Mouse (Mus musculus): Measurements from ENCODE around the gene Mlh3. TPM values are rescaled to one million over a fixed set of nuclear protein-coding genes. Genes with fewer than 3 reads are reported as not detected.

Gene Mlh3
- total and polyA plus RNA-seq, 3 experiments, result 7.8 to 9.8 (median 8.3) TPM

GRCm38 (mm10) chr12:85219236-85219904, 51.0 kb downstream of the Mlh3 start, which contains the start of gene Eif2b2 (continued):
- TF ChIP-seq IRF4 (IDR thresholded peaks at IDR 0.05; ENCODE audit: low read depth, low read length), result peak; percentile 65; the same call in 1 of the 2 replicates
- TF ChIP-seq TBP (conservative IDR thresholded peaks at IDR 0.05; ENCODE audit: low read depth, low read length), result peak; percentile 64; the same call in 1 of the 2 replicates
- no peak; the same call in 1 of the 2 replicates for TF ChIP-seq MEF2A (IDR thresholded peaks at IDR 0.05; ENCODE audit: borderline replicate concordance, low read depth, low read length)
- no peak for TF ChIP-seq UBTF (IDR thresholded peaks at IDR 0.05; ENCODE audit: low read depth, low read length)

- in situ Hi-C loops (cut with MboI; ENCODE audit: low pct_ligation_motif_present, low pct_unique_long_range_greater_than_20kb, low sequenced_read_pairs), result no loop called here
- TF ChIP-seq KAT2A (IDR thresholded peaks at IDR 0.05; ENCODE audit: insufficient replicate concordance, low read length) (no peak), EP300 (IDR thresholded peaks at IDR 0.05; ENCODE audit: low read length) (no peak), IRF4 (IDR thresholded peaks at IDR 0.05; ENCODE audit: low read depth, low read length) (no peak), CTCF (conservative IDR thresholded peaks at IDR 0.05 in 1 of 2, IDR thresholded peaks at IDR 0.05 in 1 of 2; ENCODE audit: low read depth in 2 of 2, low read length in 2 of 2) (no peak), ZC3H11A (IDR thresholded peaks at IDR 0.05; ENCODE audit: low read depth, low read length) (no peak), ETS1 (conservative IDR thresholded peaks at IDR 0.05; ENCODE audit: low read depth, low read length) (no peak), SMC3 (IDR thresholded peaks at IDR 0.05; ENCODE audit: low read depth, low read length) (no peak), MEF2A (IDR thresholded peaks at IDR 0.05; ENCODE audit: borderline replicate concordance, low read depth, low read length) (no peak), PAX5 (IDR thresholded peaks at IDR 0.05; ENCODE audit: low read length) (no peak), BHLHE40 (IDR thresholded peaks at IDR 0.05; ENCODE audit: low read depth, low read length) (no peak), NRF1 (IDR thresholded peaks at IDR 0.05; ENCODE audit: low read depth, low read length) (no peak), ZKSCAN1 (IDR thresholded peaks at IDR 0.05; ENCODE audit: borderline replicate concordance, low read depth, low read length) (no peak), USF1 (IDR thresholded peaks at IDR 0.05; ENCODE audit: low read depth, low read length) (no peak), JUND (conservative IDR thresholded peaks at IDR 0.05; ENCODE audit: low read depth, low read length) (no peak), RAD21 (IDR thresholded peaks at IDR 0.05; ENCODE audit: low read depth, low read length) (no peak), ZMIZ1 (IDR thresholded peaks at IDR 0.05; ENCODE audit: low read depth, low read length) (no peak), ZNF384 (IDR thresholded peaks at IDR 0.05; ENCODE audit: low read depth, low read length) (no peak), SIN3A (IDR thresholded peaks at IDR 0.05; ENCODE audit: low read length) (no peak), POLR2AphosphoS2 (IDR thresholded peaks at IDR 0.05; ENCODE audit: low read depth, low read length) (no peak), MYC (IDR thresholded peaks at IDR 0.05; ENCODE audit: low read depth, low read length) (no peak)
- H3K4me1 ChIP-seq (ENCODE audit: control insufficient read depth in 1 of 2, insufficient read depth in 2 of 2), result peaks cover 12 to 21% of the 10 kb centered on the region in 2 experiments
- dilution Hi-C loops (cut with MboI; ENCODE audit: extremely low pct_ligation_motif_present, extremely low pct_unique_long_range_greater_than_20kb, low sequenced_read_pairs), result no loop called here
- no peak for DNase-seq (ENCODE audit: extremely low read depth)
- H3K27me3 ChIP-seq (replicated peaks), result no peaks in the 10 kb centered on the region
- H3K79me2 ChIP-seq (replicated peaks; ENCODE audit: control insufficient read depth, extremely low read depth, insufficient read depth, poor library complexity, severe bottlenecking), result peaks cover 13% of the 10 kb centered on the region
- no peak overlapping the region for H3K4me3 ChIP-seq (replicated peaks in 1 of 3; ENCODE audit: low read depth in 2 of 3, low read length in 2 of 3, poor library complexity in 1 of 3)
- no peaks in the 10 kb centered on the region for H3K9me3 ChIP-seq (replicated peaks; ENCODE audit: low read length)
- no peak overlapping the region for H3K4me2 ChIP-seq (ENCODE audit: insufficient read depth, low read depth, poor library complexity, severe bottlenecking)
- H3K36me3 ChIP-seq (replicated peaks in 1 of 2; ENCODE audit: control insufficient read depth in 1 of 2, insufficient read depth in 1 of 2, low read length in 1 of 2), result peaks cover 13 to 21% of the 10 kb centered on the region in 2 experiments
- H3K9ac ChIP-seq (ENCODE audit: insufficient read depth, low read depth), result no peak overlapping the region
- no peak overlapping the region for H3K27ac ChIP-seq (ENCODE audit: insufficient read depth, low read depth)
Measured at GRCm38 (mm10) chr12:85217733-85218310, 52.6 kb downstream of the Mlh3 start.
